Mouse (Mus musculus) hindbrain, embryonic 16.5 days (tissue): ENCODE results near the gene Lpar4. TPM values are rescaled to one million over a fixed set of nuclear protein-coding genes. Genes with fewer than 3 reads are reported as not detected.

ENCODE experiments used
- ATAC-seq: fragments of 200-750 bp; cut with Nextera tagmentation; 2 replicates; pipeline ENCODE4 v1.8.0; 2017; ENCODE audit warnings: moderate TSS enrichment, moderate library complexity
- H3K27ac ChIP-seq: fragments of 300-500 bp; sonication (generic); 2 replicates; pipeline ENCODE4 v1.5.1; 2014; ENCODE audit warnings: low read depth, mild to moderate bottlenecking, control low read depth, low read length, moderate library complexity
- H3K27me3 ChIP-seq: fragments of 300-500 bp; sonication (generic); replicated peaks from 2 replicates; pipeline ENCODE4 v1.6.1; 2014; ENCODE audit warnings: low read length; ENCODE audit not compliant: control insufficient read depth, insufficient read depth
- H3K36me3 ChIP-seq: fragments of 300-500 bp; sonication (generic); 2 replicates; pipeline ENCODE4 v1.6.1; 2014; ENCODE audit warnings: mild to moderate bottlenecking, low read length, moderate library complexity, mixed read lengths; ENCODE audit not compliant: control insufficient read depth, insufficient read depth
- H3K4me1 ChIP-seq: fragments of 300-500 bp; sonication (generic); 2 replicates; pipeline ENCODE4 v1.6.1; 2014; ENCODE audit warnings: low read depth, low read length; ENCODE audit not compliant: control insufficient read depth, insufficient read depth
- H3K4me2 ChIP-seq: fragments of 300-500 bp; sonication (generic); 2 replicates; pipeline ENCODE4 v1.6.1; 2014; ENCODE audit warnings: mild to moderate bottlenecking, low read length, control low read depth, moderate library complexity
- H3K4me3 ChIP-seq: fragments of 300-500 bp; sonication (generic); 2 replicates; pipeline ENCODE4 v1.5.1; 2014; ENCODE audit warnings: mild to moderate bottlenecking, low read length, control low read depth, moderate library complexity
- H3K9ac ChIP-seq: fragments of 300-500 bp; sonication (generic); 2 replicates; pipeline ENCODE4 v1.6.1; 2014; ENCODE audit warnings: low read depth, mild to moderate bottlenecking, control low read depth, low read length, moderate library complexity
- H3K9me3 ChIP-seq: fragments of 300-500 bp; sonication (generic); 2 replicates; pipeline ENCODE4 v1.6.1; 2014; ENCODE audit warnings: mild to moderate bottlenecking, low read length, moderate library complexity; ENCODE audit not compliant: control insufficient read depth
- WGBS: fragments of 180-500 bp; shearing (Covaris S2); extraction: QIAGEN DNeasy Blood & Tissue Kit; methylation state at CpG from one replicate; pipeline ENCODE4 v1.1.7; 2014; 5-methylcytosine and 5-hydroxymethylcytosine counted together
- polyA plus RNA-seq: library from polyadenylated mRNA; unstranded; fragments of >200 nt; fragmentation: Nextera tagmentation; extraction: Ambion mirVana; gene quantifications from 2 replicates; pipeline ENCODE4 v1.2.1, GENCODE M21; 2015

Gene Lpar4
- polyA plus RNA-seq = 5.5 and 6.2 TPM in 2 replicates

DNA sequence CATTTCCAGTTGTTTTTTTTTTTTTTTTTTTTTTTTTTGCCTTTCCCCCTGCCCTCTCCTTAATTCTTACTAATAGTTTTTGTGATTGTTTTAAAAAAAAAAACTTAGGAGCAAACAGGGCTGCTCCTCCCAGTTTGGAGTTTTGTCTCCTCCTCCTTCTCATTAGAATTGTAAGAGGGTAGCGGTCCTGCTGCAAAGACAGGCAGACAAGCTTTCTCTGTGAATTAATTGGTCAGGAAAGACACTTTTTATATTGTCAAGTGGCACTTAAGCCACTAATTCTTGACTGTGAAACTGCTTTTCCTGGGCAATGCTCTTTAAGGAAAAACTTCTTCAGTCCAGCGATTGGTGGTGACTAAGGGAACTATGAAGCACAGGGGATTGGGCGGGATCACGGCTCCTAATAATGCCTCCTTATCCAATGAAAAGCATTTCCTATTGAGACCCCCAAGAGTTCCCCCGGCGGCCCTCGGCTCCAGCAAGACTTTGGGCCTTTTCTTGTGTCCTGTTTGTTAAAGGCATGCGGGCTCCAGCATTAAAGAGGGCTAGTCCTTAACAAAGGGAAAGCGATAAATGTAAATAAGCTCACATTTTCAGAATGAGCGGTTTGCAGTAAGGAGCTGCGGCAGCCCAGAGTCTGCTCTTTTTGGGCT, at the start of gene Lpar4:
Lpar4 (plus strand) TSS at position 451 of the 653 bp plus-strand sequence.
- no peaks in the 10 kb centered on the region for H3K4me1 ChIP-seq
- H3K9ac ChIP-seq = 0 out of 2 replicates have a peak within 1 kb of the TSS, but pooled peaks have one; percentile 42
- H3K36me3 ChIP-seq = no peaks in the 10 kb centered on the region
- H3K27ac ChIP-seq = 0 out of 2 replicates have a peak within 1 kb of the TSS, but pooled peaks have one; percentile 1
- peak within 1 kb of the TSS; percentile 49 for H3K4me3 ChIP-seq
- H3K9me3 ChIP-seq = no peaks in the 10 kb centered on the region
- peak within 1 kb of the TSS; percentile 55 for H3K4me2 ChIP-seq
- ATAC-seq = peak; percentile 93
- H3K27me3 ChIP-seq = no peaks in the 10 kb centered on the region
- WGBS = 22% methylated on average over 11 of the region's 11 CpGs

DNA sequence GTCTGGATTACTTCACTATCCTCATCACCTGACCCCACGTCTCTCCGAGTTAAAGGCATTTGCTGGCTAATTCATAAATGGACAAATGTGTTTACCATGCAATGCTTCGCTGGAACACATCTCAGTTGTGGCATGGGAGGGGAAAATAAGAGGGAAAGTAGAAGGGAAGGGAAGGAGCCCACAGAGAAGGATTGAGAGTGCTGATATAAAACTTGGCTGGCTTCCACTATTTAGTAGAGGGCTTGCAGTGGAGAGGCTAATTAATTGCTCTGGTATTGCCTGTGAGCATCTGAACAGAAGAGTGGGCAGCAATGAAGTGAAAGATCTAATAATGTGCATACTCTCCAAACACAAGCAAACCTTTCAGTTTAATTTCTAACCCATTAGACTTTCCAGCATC, 49.0 kb upstream of the Lpar4 start:
- Histone ChIP-seq H3K9ac (no peak overlapping the region), H3K4me3 (no peak overlapping the region), H3K27ac (no peak overlapping the region), H3K36me3 (no peaks in the 10 kb centered on the region), H3K9me3 (no peaks in the 10 kb centered on the region), H3K4me2 (no peak overlapping the region), H3K4me1 (no peaks in the 10 kb centered on the region), H3K27me3 (no peaks in the 10 kb centered on the region)
- peak; percentile 58 for ATAC-seq
- WGBS = 53% methylated on average over 3 of the region's 3 CpGs

DNA sequence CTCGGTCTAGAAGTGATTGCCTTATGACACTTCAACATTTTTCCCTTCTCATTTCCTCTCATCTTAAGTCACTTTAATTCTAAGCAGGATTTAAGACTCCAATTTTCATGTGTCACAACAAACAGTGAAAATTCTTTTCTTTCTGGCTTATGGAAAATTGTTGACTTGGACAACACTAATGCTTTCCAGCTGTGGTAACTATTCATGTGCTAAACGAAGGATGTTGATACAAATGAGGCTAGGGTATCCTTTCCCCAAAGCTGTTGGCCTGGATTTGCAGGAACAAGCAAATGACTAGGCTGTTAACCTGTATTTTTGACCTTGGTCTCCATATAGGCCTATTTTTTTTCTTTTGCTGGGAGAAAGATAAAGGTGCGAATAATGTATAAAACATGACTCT, 48.5 kb upstream of the Lpar4 start:
- H3K36me3 ChIP-seq = no peaks in the 10 kb centered on the region
- ATAC-seq = no peak
- H3K9ac ChIP-seq = no peak overlapping the region
- no peak overlapping the region for H3K4me3 ChIP-seq
- H3K27me3 ChIP-seq = no peaks in the 10 kb centered on the region
- no peak overlapping the region for H3K27ac ChIP-seq
- no peaks in the 10 kb centered on the region for H3K9me3 ChIP-seq
- no peaks in the 10 kb centered on the region for H3K4me1 ChIP-seq
- WGBS = 46% methylated on average over 3 of the region's 3 CpGs
- H3K4me2 ChIP-seq = no peak overlapping the region

DNA sequence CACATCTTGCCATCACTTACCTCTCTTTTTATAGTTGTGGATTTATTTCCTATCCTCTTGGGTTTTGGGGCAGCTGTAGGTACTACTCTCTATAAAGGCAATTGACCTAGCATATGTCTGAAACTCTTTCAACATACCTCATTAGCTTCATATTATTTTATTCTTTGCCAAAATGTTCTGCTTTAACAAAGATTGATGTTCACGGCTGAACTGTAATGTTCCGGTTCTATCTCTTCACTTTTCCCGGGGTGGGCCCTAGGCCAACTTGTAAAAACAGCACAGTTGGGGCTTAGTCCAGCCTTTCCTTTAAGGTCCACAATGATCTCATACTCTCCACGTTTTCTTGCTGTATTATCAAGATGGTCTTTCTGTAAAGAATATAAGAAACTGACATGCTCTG, 48.1 kb upstream of the Lpar4 start:
- H3K36me3 ChIP-seq = no peaks in the 10 kb centered on the region

DNA sequence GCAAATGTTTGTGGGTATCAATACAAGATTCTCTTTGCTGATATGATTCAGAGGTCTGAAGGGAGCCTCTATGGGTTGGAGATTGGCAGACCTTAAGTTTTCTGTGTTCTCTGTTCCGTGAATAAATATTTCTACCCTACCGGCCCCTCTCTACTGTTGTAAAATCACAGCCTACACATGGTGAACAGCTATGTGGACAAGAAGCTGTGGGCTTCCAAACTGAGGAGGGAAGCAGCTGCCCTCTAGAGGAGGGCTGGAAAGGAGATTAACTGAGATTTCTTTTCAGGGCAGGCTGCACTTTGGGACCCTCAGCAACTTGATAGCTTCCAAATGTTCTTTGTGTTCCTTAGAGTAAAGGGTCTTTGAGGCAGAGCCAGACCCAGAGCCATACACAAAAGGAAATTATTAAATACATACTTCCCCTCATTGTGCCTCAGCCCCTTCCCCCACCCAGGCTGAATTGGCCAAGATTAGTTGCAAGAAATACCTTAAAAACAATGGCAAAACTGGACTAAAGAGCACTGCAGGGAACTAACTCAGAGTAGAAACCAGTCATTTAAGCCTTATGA, 22.6 kb upstream of the Lpar4 start:
- Histone ChIP-seq H3K27ac (no peak overlapping the region), H3K4me3 (no peak overlapping the region), H3K27me3 (0 out of 2 replicates have a peak, but pooled peaks cover 2% of the 10 kb centered on the region), H3K4me1 (no peaks in the 10 kb centered on the region), H3K9me3 (no peaks in the 10 kb centered on the region), H3K9ac (no peak overlapping the region), H3K4me2 (no peak overlapping the region), H3K36me3 (no peaks in the 10 kb centered on the region)
- WGBS = 78% methylated on average over 2 of the region's 2 CpGs
- ATAC-seq = no peak

More for the DNA sequence above, 48.1 kb upstream of the Lpar4 start:
- Histone ChIP-seq H3K9me3 (no peaks in the 10 kb centered on the region), H3K4me2 (no peak overlapping the region), H3K4me3 (no peak overlapping the region), H3K9ac (no peak overlapping the region), H3K27me3 (no peaks in the 10 kb centered on the region), H3K27ac (no peak overlapping the region), H3K4me1 (no peaks in the 10 kb centered on the region)
- ATAC-seq = no peak
- WGBS = 44% methylated on average over 4 of the region's 4 CpGs

DNA sequence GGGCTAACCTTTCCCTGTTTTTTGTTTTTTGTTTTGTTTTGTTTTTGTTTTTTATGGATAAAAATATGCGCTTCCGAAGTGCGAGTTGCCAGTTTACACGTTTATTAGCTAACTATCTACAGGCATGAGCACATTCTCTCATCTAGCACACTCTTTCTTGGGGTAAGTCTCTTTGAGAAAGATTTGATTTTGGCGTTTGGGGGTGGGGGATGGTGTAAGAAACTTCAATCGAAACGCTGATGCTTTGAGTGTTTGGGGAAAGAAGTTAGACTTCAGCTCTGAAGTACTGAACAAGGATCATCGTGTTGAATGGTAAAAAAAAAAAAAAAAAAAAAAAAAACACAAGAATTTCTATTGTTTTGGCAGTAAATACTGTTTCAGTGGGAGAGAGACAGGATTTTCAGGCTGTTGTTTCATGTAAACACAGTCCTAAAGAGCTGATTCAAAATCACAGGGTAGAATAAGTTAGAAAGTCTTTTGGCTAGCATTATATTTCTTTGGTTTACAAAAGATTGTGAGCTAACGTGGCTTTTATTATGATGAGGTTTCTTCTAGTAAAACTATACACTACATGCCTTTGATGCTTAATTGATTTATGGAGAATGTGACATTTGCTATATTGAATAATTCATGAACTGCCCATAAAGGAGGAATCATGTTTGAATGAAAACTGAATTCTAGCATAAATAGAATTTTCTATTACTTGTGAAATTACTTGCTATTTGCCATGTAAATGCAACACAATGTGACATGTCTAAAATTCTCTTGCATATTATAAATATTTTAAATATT, 599 bp downstream of the Lpar4 start:
- Histone ChIP-seq H3K4me3 (peak overlapping the region; percentile 49), H3K4me2 (peak overlapping the region; percentile 55), H3K4me1 (no peaks in the 10 kb centered on the region), H3K36me3 (no peaks in the 10 kb centered on the region), H3K9ac (0 out of 2 replicates have a peak overlapping the region, but pooled peaks have one; percentile 42), H3K27me3 (no peaks in the 10 kb centered on the region), H3K27ac (no peak overlapping the region), H3K9me3 (no peaks in the 10 kb centered on the region)
- peak; percentile 40; the same call in 1 of the 2 replicates for ATAC-seq
- WGBS = 15% methylated on average over 9 of the region's 9 CpGs

DNA sequence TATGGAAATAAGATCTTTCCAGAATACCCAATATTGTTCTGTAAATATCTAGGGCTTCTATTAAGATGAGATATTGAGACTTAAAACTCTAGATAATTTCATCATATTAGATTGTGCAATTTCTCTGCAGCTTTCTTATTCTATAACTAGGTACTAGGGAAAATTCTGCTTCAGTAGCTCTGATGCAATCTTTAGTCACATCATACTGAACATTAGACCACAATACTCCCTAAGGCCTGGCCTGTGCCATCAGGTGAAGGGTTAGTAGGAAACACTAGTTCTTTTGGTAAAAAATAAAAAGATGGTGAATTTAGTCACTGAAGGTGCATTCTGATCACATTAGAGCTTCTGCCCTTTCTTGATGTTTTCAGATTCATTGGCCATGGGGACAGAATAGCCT, 4.1 kb downstream of the Lpar4 start:
- Histone ChIP-seq H3K4me3 (no peak overlapping the region), H3K27me3 (no peaks in the 10 kb centered on the region), H3K4me1 (no peaks in the 10 kb centered on the region), H3K4me2 (no peak overlapping the region), H3K9me3 (no peaks in the 10 kb centered on the region), H3K27ac (no peak overlapping the region), H3K9ac (no peak overlapping the region), H3K36me3 (no peaks in the 10 kb centered on the region)
- no peak for ATAC-seq

DNA sequence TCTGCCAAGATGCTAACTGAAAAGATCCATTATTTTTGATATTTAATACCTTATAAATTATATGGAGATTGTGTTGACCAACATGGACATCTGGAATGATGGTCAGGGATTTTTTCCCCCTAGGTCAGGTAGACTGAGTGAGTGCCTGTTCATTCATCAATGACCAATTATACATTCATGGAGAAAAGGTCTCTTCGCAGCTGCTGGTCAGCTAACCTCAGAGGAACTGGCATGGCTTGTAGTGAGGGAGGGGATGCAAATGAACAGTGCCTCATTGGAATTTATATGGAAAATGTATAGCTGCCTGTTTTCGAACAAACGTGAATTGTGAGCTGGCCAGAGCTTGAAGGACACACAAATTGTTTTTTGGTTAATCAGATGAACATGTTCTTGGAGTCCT, 18.9 kb downstream of the Lpar4 start:
- no peak for ATAC-seq

DNA sequence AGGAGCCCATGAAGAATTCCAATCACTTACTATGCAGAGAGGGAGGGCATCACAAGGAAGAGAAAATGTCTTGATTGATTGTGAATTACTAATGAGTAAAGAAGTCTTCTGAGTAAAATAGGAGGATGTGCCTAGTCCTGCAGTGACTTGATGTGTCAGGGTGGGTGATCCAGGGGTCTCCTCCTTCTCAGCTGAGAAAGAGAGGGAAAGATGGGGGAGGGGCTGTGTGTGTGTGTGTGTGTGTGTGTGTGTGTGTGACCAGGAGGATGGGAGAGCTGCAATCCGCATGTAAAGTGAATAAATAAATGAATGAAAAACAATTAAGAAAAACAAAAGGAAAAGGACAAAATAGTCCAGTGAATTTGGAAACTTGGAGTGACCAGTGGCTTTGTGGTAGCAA, 30.1 kb downstream of the Lpar4 start:
- H3K4me3 ChIP-seq = no peak overlapping the region
- H3K9me3 ChIP-seq = no peaks in the 10 kb centered on the region
- H3K4me1 ChIP-seq = no peaks in the 10 kb centered on the region
- ATAC-seq = no peak
- no peak overlapping the region for H3K4me2 ChIP-seq
- no peak overlapping the region for H3K27ac ChIP-seq
- H3K9ac ChIP-seq = no peak overlapping the region
- no peaks in the 10 kb centered on the region for H3K36me3 ChIP-seq
- no peaks in the 10 kb centered on the region for H3K27me3 ChIP-seq
- WGBS = 35% methylated on average over 1 of the region's 1 CpGs

More for the DNA sequence above, 18.9 kb downstream of the Lpar4 start:
- Histone ChIP-seq H3K4me3 (no peak overlapping the region), H3K4me2 (no peak overlapping the region), H3K9ac (no peak overlapping the region), H3K4me1 (no peaks in the 10 kb centered on the region), H3K27me3 (no peaks in the 10 kb centered on the region), H3K36me3 (no peaks in the 10 kb centered on the region), H3K9me3 (no peaks in the 10 kb centered on the region), H3K27ac (no peak overlapping the region)
- 75% methylated on average over 3 of the region's 3 CpGs for WGBS
